10 mouse cellular contexts compared by ENCODE assay signal in the genomic region with DNA sequence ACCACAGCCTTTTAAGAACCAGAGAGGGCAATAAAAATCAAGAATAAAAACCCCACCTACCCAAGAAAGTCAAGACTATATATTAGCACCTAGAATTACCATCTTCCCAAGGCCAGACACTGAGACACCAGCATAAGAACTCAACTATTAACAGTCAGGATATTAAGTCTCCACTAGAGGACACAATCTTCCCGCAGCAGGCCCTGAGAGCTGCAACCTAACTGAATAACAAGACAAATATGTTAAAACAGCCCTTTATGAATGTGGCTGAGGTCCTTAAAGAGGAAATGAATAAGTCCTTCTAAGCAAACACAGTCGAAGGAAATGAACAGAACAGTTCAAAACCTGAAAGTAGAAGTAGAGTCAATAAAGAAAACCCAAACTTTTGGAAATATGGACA. TPM values are rescaled to one million over a fixed set of nuclear protein-coding genes. Genes with fewer than 3 reads are reported as not detected.
DNase-seq lines count a peak whose midpoint lies in the region; ATAC-seq and TF ChIP-seq lines count a peak whose summit lies in the region.
"Had no signal": no experiment of that assay in that cellular context is flagged by ENCODE, and none has a peak within 500 bp of the region (broad histone marks: within the 10 kb centered on the region; RNA-seq: fewer than 3 reads in every experiment).

No protein-coding gene starts in this region.

- no peak overlapping the region for H3K9ac ChIP-seq in forebrain, embryonic 15.5 days (replicated peaks)
- H3K9ac ChIP-seq in forebrain, embryonic 16.5 days (replicated peaks; ENCODE audit: low read depth, low read length) = no peak overlapping the region
- H3K9ac ChIP-seq: liver, embryonic 13.5 days had no signal

- peak; percentile 35; the same call in 1 of the 2 replicates for TF ChIP-seq CTCF in brain, embryonic 14.5 days (IDR thresholded peaks at IDR 0.05; ENCODE audit: borderline replicate concordance, extremely low read depth, insufficient read depth, insufficient read length)
- 0 out of 2 replicates have a peak, but pooled peaks have one; percentile 5 for TF ChIP-seq CTCF in embryonic fibroblast, embryonic 13.5 days (IDR thresholded peaks at IDR 0.05; ENCODE audit: borderline replicate concordance, insufficient read depth, low read length)
- TF ChIP-seq CTCF in thymus, adult 2 months (IDR thresholded peaks at IDR 0.05; ENCODE audit: borderline replicate concordance, control insufficient read depth, extremely low read depth, insufficient read depth, low read length, poor library complexity) = no peak

- H3K4me3 ChIP-seq in forebrain, embryonic 15.5 days = no peak overlapping the region
- no peak overlapping the region for H3K4me3 ChIP-seq in forebrain, embryonic 16.5 days (replicated peaks; ENCODE audit: low read length)
- no peak overlapping the region for H3K4me3 ChIP-seq in embryonic fibroblast, embryonic 13.5 days (ENCODE audit: insufficient read depth, low read length)
- H3K4me3 ChIP-seq in thymus, adult 2 months (ENCODE audit: control insufficient read depth, insufficient read depth, low read length) = no peak overlapping the region
- H3K4me3 ChIP-seq: liver, embryonic 13.5 days had no signal

- H3K9me3 ChIP-seq in forebrain, embryonic 15.5 days = no peaks in the 10 kb centered on the region
- H3K9me3 ChIP-seq in forebrain, embryonic 16.5 days (ENCODE audit: control insufficient read depth, low read length) = no peaks in the 10 kb centered on the region
- H3K9me3 ChIP-seq: liver, embryonic 13.5 days had no signal

- no peak for TF ChIP-seq POLR2A in brain, embryonic 14.5 days (IDR thresholded peaks at IDR 0.05; ENCODE audit: borderline replicate concordance, extremely low read depth, insufficient read depth, insufficient read length, poor library complexity, severe bottlenecking)
- TF ChIP-seq POLR2A in embryonic fibroblast, embryonic 13.5 days (IDR thresholded peaks at IDR 0.05; ENCODE audit: low read depth, low read length) = no peak
- no peak for TF ChIP-seq POLR2A in thymus, adult 2 months (IDR thresholded peaks at IDR 0.05; ENCODE audit: control insufficient read depth, extremely low read depth, insufficient read depth, low read length, poor library complexity)

- peak; percentile 39 to 49 for DNase-seq in left cerebral cortex, postnatal 14 days (ENCODE audit: low spot score in 2 of 2)
- no peak for DNase-seq in left cerebral cortex, adult 18-20 months (ENCODE audit: low spot score in 2 of 2)
- DNase-seq in brain, embryonic 14.5 days (ENCODE audit: low read depth) = peak; percentile 63
- DNase-seq in testis, postnatal 14 days (ENCODE audit: low spot score) = no peak
- DNase-seq in thymus, adult 2 months = no peak
- DNase-seq: heart, postnatal 36 days; liver, embryonic 13.5 days had no signal

- peaks cover 4% of the 10 kb centered on the region; the same call in 1 of the 2 replicates for H3K4me1 ChIP-seq in forebrain, embryonic 15.5 days
- H3K4me1 ChIP-seq in forebrain, embryonic 16.5 days (replicated peaks; ENCODE audit: control insufficient read depth, insufficient read depth, low read length) = peaks cover 8% of the 10 kb centered on the region
- no peaks in the 10 kb centered on the region for H3K4me1 ChIP-seq in embryonic fibroblast, embryonic 13.5 days (ENCODE audit: control insufficient read depth, insufficient read depth, low read length)
- no peaks in the 10 kb centered on the region for H3K4me1 ChIP-seq in thymus, adult 2 months (replicated peaks; ENCODE audit: control insufficient read depth, insufficient read depth, low read length)
- H3K4me1 ChIP-seq: liver, embryonic 13.5 days had no signal

- H3K36me3 ChIP-seq in forebrain, embryonic 15.5 days = no peaks in the 10 kb centered on the region
- no peaks in the 10 kb centered on the region for H3K36me3 ChIP-seq in forebrain, embryonic 16.5 days (ENCODE audit: control insufficient read depth, insufficient read depth)
- H3K36me3 ChIP-seq in thymus, adult 2 months (ENCODE audit: control insufficient read depth, insufficient read depth, low read length) = no peaks in the 10 kb centered on the region
- H3K36me3 ChIP-seq: liver, embryonic 13.5 days had no signal

- H3K4me2 ChIP-seq in forebrain, embryonic 15.5 days (replicated peaks) = no peak overlapping the region
- no peak overlapping the region for H3K4me2 ChIP-seq in forebrain, embryonic 16.5 days (ENCODE audit: low read length)
- H3K4me2 ChIP-seq: liver, embryonic 13.5 days had no signal

- intact Hi-C loops in left cerebral cortex, postnatal 14 days (cut with DNase I) = loop anchor here (5.0 to 10.0 kb wide), 2 partner anchors 257 to 450 kb away; no protein-coding TSS in a partner anchor

- 60% methylated on average over 2 of the region's 2 CpGs for WGBS in forebrain, embryonic 15.5 days
- 56% methylated on average over 2 of the region's 2 CpGs for WGBS in forebrain, embryonic 16.5 days
- 47% methylated on average over 2 of the region's 2 CpGs for WGBS in thymus, adult 2 months

- no peaks in the 10 kb centered on the region for H3K27me3 ChIP-seq in forebrain, embryonic 15.5 days
- H3K27me3 ChIP-seq in forebrain, embryonic 16.5 days (replicated peaks; ENCODE audit: control insufficient read depth, insufficient read depth, low read length) = no peaks in the 10 kb centered on the region
- H3K27me3 ChIP-seq in thymus, adult 2 months (ENCODE audit: control insufficient read depth, insufficient read depth, low read length) = no peaks in the 10 kb centered on the region
- H3K27me3 ChIP-seq: liver, embryonic 13.5 days had no signal

- no peak for ATAC-seq in forebrain, embryonic 15.5 days (replicated peaks)
- no peak for ATAC-seq in forebrain, embryonic 16.5 days

- peak overlapping the region; percentile 82 for H3K27ac ChIP-seq in forebrain, embryonic 15.5 days (replicated peaks)
- no peak overlapping the region for H3K27ac ChIP-seq in forebrain, embryonic 16.5 days (ENCODE audit: low read length)
- H3K27ac ChIP-seq in embryonic fibroblast, embryonic 13.5 days (ENCODE audit: insufficient read depth, low read length) = no peak overlapping the region
- H3K27ac ChIP-seq in thymus, adult 2 months (ENCODE audit: control insufficient read depth, insufficient read depth, low read length) = no peak overlapping the region
- H3K27ac ChIP-seq: liver, embryonic 13.5 days had no signal

RNA-seq across cellular contexts. Expression of a gene that starts 49.6 kb away (rescaled TPM):
- 81.0 and 90.4 TPM in 2 replicates for polyA plus RNA-seq in forebrain, embryonic 15.5 days (2015; fragmentation: Nextera tagmentation; extraction: Ambion mirVana)
- polyA plus RNA-seq in forebrain, embryonic 16.5 days (2015; fragmentation: Nextera tagmentation; extraction: Ambion mirVana) = 95.9 and 109 TPM in 2 replicates
- total RNA-seq in left cerebral cortex, postnatal 14 days (2021) = 100 to 1,000 TPM; 119 to 138 TPM
- total RNA-seq in left cerebral cortex, adult 18-20 months (2021) = 10 to 100 TPM; 88.9 to 95.6 TPM
- polyA plus RNA-seq in brain, embryonic 14.5 days (2012; rRNA removed) = 22.3 and 32.5 TPM in 2 replicates
- polyA plus RNA-seq in embryonic fibroblast, embryonic 13.5 days (2011; ENCODE audit: insufficient read length, low read depth, missing spikeins) = 8.6 and 10.4 TPM in 2 replicates
- 0.40 and 0.49 TPM in 2 replicates for polyA plus RNA-seq in thymus, adult 2 months (2012; rRNA removed)

Comparison
In these comparisons a context has a peak if more than half of its experiments do, and no peak if none do; other contexts are left out.
1. DNase-seq: peak in left cerebral cortex, postnatal 14 days (2 of 2) and brain, embryonic 14.5 days (single experiment); none in left cerebral cortex, adult 18-20 months (0 of 2), testis, postnatal 14 days (single experiment) and thymus, adult 2 months (single experiment).